Mouse (Mus musculus) MEL (cell line): ENCODE data around the gene Tmem33.

ENCODE experiments used
- CHD2 ChIP-seq: IDR thresholded peaks from 2 replicates; pipeline ENCODE4 v1.6.1; 2011; ENCODE audit warnings: low read length, improper control_type of control experiment
- CTCF ChIP-seq, 3 experiments: IDR thresholded peaks in 2 of 3; conservative IDR thresholded peaks in 1 of 3; 2 replicates each; pipeline ENCODE4 v1.5.1; 2011 to 2012; ENCODE audit warnings: low read length in 3 of 3, low read depth in 2 of 3, mild to moderate bottlenecking in 2 of 3, improper control_type of control experiment in 1 of 3, inconsistent platforms in 1 of 3, mixed read lengths in 1 of 3, moderate library complexity in 1 of 3; ENCODE audit not compliant: control insufficient read depth in 1 of 3, insufficient read depth in 1 of 3, poor library complexity in 1 of 3, severe bottlenecking in 1 of 3
- ELF1 ChIP-seq: IDR thresholded peaks from 2 replicates; pipeline ENCODE4 v1.6.1; 2014; ENCODE audit warnings: low read depth, mild to moderate bottlenecking, inconsistent platforms, low read length, improper control_type of control experiment, moderate library complexity
- EP300 ChIP-seq, 2 experiments: IDR thresholded peaks; 2 replicates each; pipeline ENCODE4 v1.6.1; 2011; ENCODE audit warnings: improper control_type of control experiment in 2 of 2, low read length in 2 of 2, low read depth in 1 of 2, mild to moderate bottlenecking in 1 of 2
- ETS1 ChIP-seq: IDR thresholded peaks from 2 replicates; pipeline ENCODE4 v1.6.1; 2012; ENCODE audit warnings: low read depth, mild to moderate bottlenecking, inconsistent platforms, low read length, improper control_type of control experiment, moderate library complexity
- HCFC1 ChIP-seq: IDR thresholded peaks from 2 replicates; pipeline ENCODE4 v1.6.1; 2012; ENCODE audit warnings: low read depth, mild to moderate bottlenecking, inconsistent platforms, low read length, improper control_type of control experiment, moderate library complexity
- MAX ChIP-seq: IDR thresholded peaks from 2 replicates; pipeline ENCODE4 v1.6.1; 2011; ENCODE audit warnings: low read length, improper control_type of control experiment
- NRF1 ChIP-seq: IDR thresholded peaks from 2 replicates; pipeline ENCODE4 v1.6.1; 2014; ENCODE audit warnings: low read depth, mild to moderate bottlenecking, inconsistent platforms, low read length, improper control_type of control experiment, moderate library complexity; ENCODE audit not compliant: poor library complexity, insufficient read depth, severe bottlenecking
- POLR2A ChIP-seq, 2 experiments: IDR thresholded peaks; 2 replicates each; pipeline ENCODE4 v1.6.1; 2011 to 2012; ENCODE audit warnings: low read length in 2 of 2, mild to moderate bottlenecking in 2 of 2, control low read depth in 1 of 2, improper control_type of control experiment in 1 of 2, low read depth in 1 of 2, moderate library complexity in 1 of 2; ENCODE audit not compliant: control insufficient read depth in 1 of 2, insufficient read depth in 1 of 2, poor library complexity in 1 of 2
- POLR2AphosphoS2 ChIP-seq: IDR thresholded peaks from 2 replicates; pipeline ENCODE4 v1.6.1; 2011; ENCODE audit warnings: low read length, improper control_type of control experiment
- RAD21 ChIP-seq: IDR thresholded peaks from 2 replicates; pipeline ENCODE4 v1.6.1; 2011; ENCODE audit warnings: mild to moderate bottlenecking, low read depth, low read length, improper control_type of control experiment
- TAL1 ChIP-seq: IDR thresholded peaks from 2 replicates; pipeline ENCODE4 v1.6.1; 2012; ENCODE audit warnings: mild to moderate bottlenecking, inconsistent platforms, low read length, moderate library complexity, mixed read lengths

DNA sequence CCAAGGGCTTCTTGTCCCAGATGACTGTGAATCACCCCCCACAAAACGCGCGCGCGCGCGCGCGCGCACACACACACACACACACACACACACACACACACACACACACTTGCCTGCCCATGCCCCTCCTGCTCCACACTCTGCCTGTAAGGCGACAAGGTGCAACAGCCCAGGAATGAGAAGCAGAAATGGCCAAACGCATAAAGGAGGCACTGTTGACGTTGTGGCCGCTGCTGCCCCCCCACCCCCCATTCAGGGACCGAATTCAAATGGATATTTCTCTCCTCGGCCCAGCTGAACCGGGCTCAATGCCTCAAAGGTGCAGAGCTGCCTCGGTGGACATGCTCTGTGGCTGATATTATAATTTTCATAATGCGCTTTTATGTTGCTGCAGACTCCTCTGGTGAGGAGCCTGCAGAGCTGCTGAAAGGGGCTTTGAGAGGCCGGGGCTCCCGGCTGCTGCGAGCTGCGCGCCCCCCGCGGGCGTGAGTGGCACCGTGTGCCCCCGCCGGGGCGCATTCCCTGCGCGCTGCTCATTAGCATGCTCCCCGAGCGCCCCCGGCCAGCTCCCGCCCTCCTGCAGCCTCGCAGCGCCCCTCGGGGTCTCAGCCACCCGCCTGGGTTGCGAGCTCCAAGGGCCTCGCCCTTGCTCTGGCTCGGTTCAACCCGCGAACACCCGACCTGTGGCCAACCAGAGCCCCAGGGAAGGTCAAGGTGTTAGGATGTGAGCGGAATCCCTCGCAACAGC, 44.2 kb upstream of the Tmem33 start:
- TF ChIP-seq POLR2A (IDR thresholded peaks at IDR 0.05; ENCODE audit: control insufficient read depth in 1 of 2, insufficient read depth in 1 of 2, low read depth in 1 of 2, low read length in 2 of 2, poor library complexity in 1 of 2) (no peak), CTCF (IDR thresholded peaks at IDR 0.05 in 2 of 3, conservative IDR thresholded peaks at IDR 0.05 in 1 of 3; ENCODE audit: control insufficient read depth in 1 of 3, insufficient read depth in 1 of 3, low read depth in 2 of 3, low read length in 3 of 3, poor library complexity in 1 of 3, severe bottlenecking in 1 of 3) (no peak), ELF1 (no peak), ETS1 (no peak), MAX (no peak), HCFC1 (no peak), CHD2 (no peak), TAL1 (no peak), NRF1 (no peak), POLR2AphosphoS2 (no peak), EP300 (IDR thresholded peaks at IDR 0.05; ENCODE audit: low read depth in 1 of 2, low read length in 2 of 2) (no peak), RAD21 (no peak)
